Mouse (Mus musculus): ENCODE results near the gene Chsy1. TPM values are rescaled to one million over a fixed set of nuclear protein-coding genes. Genes with fewer than 3 reads are reported as not detected.
"Not testable (repeated sequence)": the region's sequence is repeated elsewhere in the genome, so short reads cannot be mapped to it uniquely, and the experiment has no call there.

Chsy1 gene
- polyA plus RNA-seq, 1 experiment from 2014 or later = 13.9 TPM

- Histone ChIP-seq H3K4me3 (ENCODE audit: low read length) (no peak overlapping the region), H3K4me1 (ENCODE audit: insufficient read depth, low read length) (peaks cover 10% of the 10 kb centered on the region), H3K27ac (ENCODE audit: low read length) (no peak overlapping the region), H3K9me3 (ENCODE audit: low read length) (no peaks in the 10 kb centered on the region), H3K27me3 (ENCODE audit: insufficient read depth, low read length) (no peaks in the 10 kb centered on the region), H3K4me2 (replicated peaks; ENCODE audit: low read depth, low read length) (no peak overlapping the region), H3K36me3 (ENCODE audit: insufficient read depth, low read length) (peaks cover 6% of the 10 kb centered on the region), H3K9ac (replicated peaks; ENCODE audit: low read length) (no peak overlapping the region)
- WGBS = 30% methylated on average over 10 of the region's 10 CpGs
- ATAC-seq (ENCODE audit: low FRiP score, low TSS enrichment) = peak; percentile 78
Observed at GRCm38 (mm10) chr7:66179120-66179581, 69.8 kb downstream of the Chsy1 start.

- H3K27me3 ChIP-seq (ENCODE audit: insufficient read depth, low read length) = no peaks in the 10 kb centered on the region
Observed at GRCm38 (mm10) chr7:66179711-66180110, 70.4 kb downstream of the Chsy1 start.

GRCm38 (mm10) chr7:66180260-66180659 is 70.9 kb downstream of the Chsy1 start:
- Histone ChIP-seq H3K36me3 (ENCODE audit: insufficient read depth, low read length) (no peaks in the 10 kb centered on the region), H3K27ac (ENCODE audit: low read length) (no peak overlapping the region), H3K27me3 (ENCODE audit: insufficient read depth, low read length) (no peaks in the 10 kb centered on the region), H3K4me1 (ENCODE audit: insufficient read depth, low read length) (peaks cover 10% of the 10 kb centered on the region), H3K4me2 (replicated peaks; ENCODE audit: low read depth, low read length) (no peak overlapping the region), H3K9ac (replicated peaks; ENCODE audit: low read length) (no peak overlapping the region), H3K4me3 (ENCODE audit: low read length) (no peak overlapping the region), H3K9me3 (ENCODE audit: low read length) (no peaks in the 10 kb centered on the region)
- no peak for ATAC-seq (ENCODE audit: low FRiP score, low TSS enrichment)
- WGBS = 70% methylated on average over 3 of the region's 3 CpGs

More at GRCm38 (mm10) chr7:66179711-66180110, 70.4 kb downstream of the Chsy1 start:
- H3K4me2 ChIP-seq (replicated peaks; ENCODE audit: low read depth, low read length) = no peak overlapping the region
- no peak overlapping the region for H3K4me3 ChIP-seq (ENCODE audit: low read length)
- 79% methylated on average over 7 of the region's 7 CpGs for WGBS
- no peak overlapping the region for H3K27ac ChIP-seq (ENCODE audit: low read length)
- no peak overlapping the region for H3K9ac ChIP-seq (replicated peaks; ENCODE audit: low read length)
- H3K4me1 ChIP-seq (ENCODE audit: insufficient read depth, low read length) = peaks cover 10% of the 10 kb centered on the region
- H3K36me3 ChIP-seq (ENCODE audit: insufficient read depth, low read length) = peaks cover under 1% of the 10 kb centered on the region; the same call in 1 of the 2 replicates
- H3K9me3 ChIP-seq (ENCODE audit: low read length) = no peaks in the 10 kb centered on the region
- ATAC-seq (ENCODE audit: low FRiP score, low TSS enrichment) = no peak

- Histone ChIP-seq H3K9ac (replicated peaks; ENCODE audit: low read length) (no peak overlapping the region), H3K9me3 (ENCODE audit: low read length) (no peaks in the 10 kb centered on the region), H3K4me3 (ENCODE audit: low read length) (no peak overlapping the region), H3K4me2 (replicated peaks; ENCODE audit: low read depth, low read length) (no peak overlapping the region), H3K4me1 (ENCODE audit: insufficient read depth, low read length) (peaks cover 10% of the 10 kb centered on the region), H3K27ac (ENCODE audit: low read length) (no peak overlapping the region), H3K36me3 (ENCODE audit: insufficient read depth, low read length) (no peaks in the 10 kb centered on the region), H3K27me3 (ENCODE audit: insufficient read depth, low read length) (no peaks in the 10 kb centered on the region)
- no peak for ATAC-seq (ENCODE audit: low FRiP score, low TSS enrichment)
- 85% methylated on average over 10 of the region's 10 CpGs for WGBS
Observed at GRCm38 (mm10) chr7:66180711-66181365, 71.5 kb downstream of the Chsy1 start.

- no peak overlapping the region for H3K4me3 ChIP-seq (ENCODE audit: low read length)
- H3K9ac ChIP-seq (replicated peaks; ENCODE audit: low read length) = no peak overlapping the region
- no peaks in the 10 kb centered on the region for H3K9me3 ChIP-seq (ENCODE audit: low read length)
- no peaks in the 10 kb centered on the region for H3K36me3 ChIP-seq (ENCODE audit: insufficient read depth, low read length)
- 85% methylated on average over 7 of the region's 7 CpGs for WGBS
- H3K4me2 ChIP-seq (replicated peaks; ENCODE audit: low read depth, low read length) = no peak overlapping the region
- H3K27ac ChIP-seq (ENCODE audit: low read length) = no peak overlapping the region
- peaks cover 10% of the 10 kb centered on the region for H3K4me1 ChIP-seq (ENCODE audit: insufficient read depth, low read length)
- ATAC-seq (ENCODE audit: low FRiP score, low TSS enrichment) = no peak
- no peaks in the 10 kb centered on the region for H3K27me3 ChIP-seq (ENCODE audit: insufficient read depth, low read length)
Observed at GRCm38 (mm10) chr7:66182075-66182715, 72.9 kb downstream of the Chsy1 start.

- H3K27me3 ChIP-seq (ENCODE audit: insufficient read depth, low read length) = no peaks in the 10 kb centered on the region
- peaks cover 10% of the 10 kb centered on the region for H3K4me1 ChIP-seq (ENCODE audit: insufficient read depth, low read length)
- H3K36me3 ChIP-seq (ENCODE audit: insufficient read depth, low read length) = no peaks in the 10 kb centered on the region
- no peak overlapping the region for H3K27ac ChIP-seq (ENCODE audit: low read length)
- WGBS = 62% methylated on average over 8 of the region's 8 CpGs
- no peak overlapping the region for H3K9ac ChIP-seq (replicated peaks; ENCODE audit: low read length)
- no peak overlapping the region for H3K4me2 ChIP-seq (replicated peaks; ENCODE audit: low read depth, low read length)
- ATAC-seq (ENCODE audit: low FRiP score, low TSS enrichment) = no peak
- no peaks in the 10 kb centered on the region for H3K9me3 ChIP-seq (ENCODE audit: low read length)
- no peak overlapping the region for H3K4me3 ChIP-seq (ENCODE audit: low read length)
Observed at GRCm38 (mm10) chr7:66183404-66183803, 74.1 kb downstream of the Chsy1 start.

GRCm38 (mm10) chr7:66184026-66184425 is 74.7 kb downstream of the Chsy1 start:
- H3K4me1 ChIP-seq (ENCODE audit: insufficient read depth, low read length) = peaks cover 5% of the 10 kb centered on the region
- no peaks in the 10 kb centered on the region for H3K27me3 ChIP-seq (ENCODE audit: insufficient read depth, low read length)
- no peaks in the 10 kb centered on the region for H3K36me3 ChIP-seq (ENCODE audit: insufficient read depth, low read length)
- H3K27ac ChIP-seq (ENCODE audit: low read length) = no peak overlapping the region
- H3K9me3 ChIP-seq (ENCODE audit: low read length) = no peaks in the 10 kb centered on the region
- no peak for ATAC-seq (ENCODE audit: low FRiP score, low TSS enrichment)
- no peak overlapping the region for H3K4me3 ChIP-seq (ENCODE audit: low read length)
- H3K9ac ChIP-seq (replicated peaks; ENCODE audit: low read length) = no peak overlapping the region
- 78% methylated on average over 4 of the region's 4 CpGs for WGBS
- no peak overlapping the region for H3K4me2 ChIP-seq (replicated peaks; ENCODE audit: low read depth, low read length)

GRCm38 (mm10) chr7:66185370-66185769 is 76.1 kb downstream of the Chsy1 start:
- H3K4me3 ChIP-seq (ENCODE audit: low read length) = no peak overlapping the region
- H3K27me3 ChIP-seq (ENCODE audit: insufficient read depth, low read length) = no peaks in the 10 kb centered on the region
- H3K4me1 ChIP-seq (ENCODE audit: insufficient read depth, low read length) = no peaks in the 10 kb centered on the region
- ATAC-seq (ENCODE audit: low FRiP score, low TSS enrichment) = no peak
- no peaks in the 10 kb centered on the region for H3K36me3 ChIP-seq (ENCODE audit: insufficient read depth, low read length)
- no peak overlapping the region for H3K4me2 ChIP-seq (replicated peaks; ENCODE audit: low read depth, low read length)
- H3K9me3 ChIP-seq (ENCODE audit: low read length) = no peaks in the 10 kb centered on the region
- no peak overlapping the region for H3K9ac ChIP-seq (replicated peaks; ENCODE audit: low read length)
- 89% methylated on average over 5 of the region's 5 CpGs for WGBS
- H3K27ac ChIP-seq (ENCODE audit: low read length) = no peak overlapping the region

GRCm38 (mm10) chr7:66187581-66188231 is 78.4 kb downstream of the Chsy1 start:
- Histone ChIP-seq H3K27ac (ENCODE audit: low read length) (no peak overlapping the region), H3K36me3 (ENCODE audit: insufficient read depth, low read length) (no peaks in the 10 kb centered on the region), H3K4me1 (ENCODE audit: insufficient read depth, low read length) (no peaks in the 10 kb centered on the region), H3K27me3 (ENCODE audit: insufficient read depth, low read length) (no peaks in the 10 kb centered on the region), H3K4me3 (ENCODE audit: low read length) (no peak overlapping the region), H3K9me3 (ENCODE audit: low read length) (no peaks in the 10 kb centered on the region), H3K4me2 (replicated peaks; ENCODE audit: low read depth, low read length) (no peak overlapping the region), H3K9ac (replicated peaks; ENCODE audit: low read length) (no peak overlapping the region)
- 71% methylated on average over 4 of the region's 4 CpGs for WGBS
- ATAC-seq (ENCODE audit: low FRiP score, low TSS enrichment) = no peak

- not testable (repeated sequence) for H3K9ac ChIP-seq (replicated peaks; ENCODE audit: low read length); H3K36me3 ChIP-seq (ENCODE audit: insufficient read depth, low read length); ATAC-seq (ENCODE audit: low FRiP score, low TSS enrichment); H3K27me3 ChIP-seq (ENCODE audit: insufficient read depth, low read length); H3K4me3 ChIP-seq (ENCODE audit: low read length); H3K4me2 ChIP-seq (replicated peaks; ENCODE audit: low read depth, low read length); H3K27ac ChIP-seq (ENCODE audit: low read length); H3K4me1 ChIP-seq (ENCODE audit: insufficient read depth, low read length); H3K9me3 ChIP-seq (ENCODE audit: low read length)
- 90% methylated on average over 10 of the region's 10 CpGs for WGBS
Observed at GRCm38 (mm10) chr7:66190385-66190784, 81.1 kb downstream of the Chsy1 start.
